Mouse (Mus musculus) midbrain, embryonic 11.5 days (tissue): Measurements from ENCODE around the gene Espl1. TPM values are rescaled to one million over a fixed set of nuclear protein-coding genes. Genes with fewer than 3 reads are reported as not detected.

Experiments
- ATAC-seq: fragments of 200-750 bp; cut with Nextera tagmentation; 2 replicates; pipeline ENCODE4 v1.8.0; 2017; ENCODE audit warnings: moderate TSS enrichment, moderate library complexity; ENCODE audit not compliant: low FRiP score
- DNase-seq: peaks from one replicate; pipeline ENCODE4 v3.0.0; 2015; ENCODE audit warnings: low spot score; ENCODE audit errors: missing footprints
- H3K27ac ChIP-seq: fragments of 300-500 bp; sonication (generic); 2 replicates; pipeline ENCODE4 v1.5.1; 2014; ENCODE audit warnings: low read depth, low read length
- H3K27me3 ChIP-seq: fragments of 300-500 bp; sonication (generic); 2 replicates; pipeline ENCODE4 v1.6.1; 2014; ENCODE audit warnings: mild to moderate bottlenecking, low read length, moderate library complexity, mixed read lengths; ENCODE audit not compliant: control insufficient read depth, insufficient read depth
- H3K36me3 ChIP-seq: fragments of 300-500 bp; sonication (generic); 2 replicates; pipeline ENCODE4 v1.6.1; 2014; ENCODE audit warnings: mild to moderate bottlenecking, low read length, moderate library complexity, mixed read lengths; ENCODE audit not compliant: control insufficient read depth, insufficient read depth
- H3K4me1 ChIP-seq: fragments of 300-500 bp; sonication (generic); 2 replicates; pipeline ENCODE4 v1.6.1; 2014; ENCODE audit warnings: low read length; ENCODE audit not compliant: control insufficient read depth, insufficient read depth
- H3K4me2 ChIP-seq: fragments of 300-500 bp; sonication (generic); 2 replicates; pipeline ENCODE4 v1.6.1; 2014; ENCODE audit warnings: mild to moderate bottlenecking, moderate library complexity
- H3K4me3 ChIP-seq: fragments of 300-500 bp; sonication (generic); 2 replicates; pipeline ENCODE4 v1.5.1; 2014; ENCODE audit warnings: low read depth, low read length
- H3K9ac ChIP-seq: fragments of 300-500 bp; sonication (generic); 2 replicates; pipeline ENCODE4 v1.6.1; 2014; ENCODE audit warnings: low read length
- H3K9me3 ChIP-seq: fragments of 300-500 bp; sonication (generic); 2 replicates; pipeline ENCODE4 v1.6.1; 2016; ENCODE audit warnings: low read length; ENCODE audit not compliant: control insufficient read depth
- WGBS: fragments of 180-500 bp; shearing (Covaris S2); extraction: QIAGEN DNeasy Blood & Tissue Kit; methylation state at CpG from one replicate; pipeline ENCODE4 v1.1.7; 2014; 5-methylcytosine and 5-hydroxymethylcytosine counted together
- polyA plus RNA-seq: library from polyadenylated mRNA; unstranded; fragments of >200 nt; fragmentation: Nextera tagmentation; extraction: Ambion mirVana; gene quantifications from 2 replicates; pipeline ENCODE4 v1.2.1, GENCODE M21; 2014

Espl1 gene
- polyA plus RNA-seq, 1 experiment from 2014 or later = 33.3 TPM

DNA sequence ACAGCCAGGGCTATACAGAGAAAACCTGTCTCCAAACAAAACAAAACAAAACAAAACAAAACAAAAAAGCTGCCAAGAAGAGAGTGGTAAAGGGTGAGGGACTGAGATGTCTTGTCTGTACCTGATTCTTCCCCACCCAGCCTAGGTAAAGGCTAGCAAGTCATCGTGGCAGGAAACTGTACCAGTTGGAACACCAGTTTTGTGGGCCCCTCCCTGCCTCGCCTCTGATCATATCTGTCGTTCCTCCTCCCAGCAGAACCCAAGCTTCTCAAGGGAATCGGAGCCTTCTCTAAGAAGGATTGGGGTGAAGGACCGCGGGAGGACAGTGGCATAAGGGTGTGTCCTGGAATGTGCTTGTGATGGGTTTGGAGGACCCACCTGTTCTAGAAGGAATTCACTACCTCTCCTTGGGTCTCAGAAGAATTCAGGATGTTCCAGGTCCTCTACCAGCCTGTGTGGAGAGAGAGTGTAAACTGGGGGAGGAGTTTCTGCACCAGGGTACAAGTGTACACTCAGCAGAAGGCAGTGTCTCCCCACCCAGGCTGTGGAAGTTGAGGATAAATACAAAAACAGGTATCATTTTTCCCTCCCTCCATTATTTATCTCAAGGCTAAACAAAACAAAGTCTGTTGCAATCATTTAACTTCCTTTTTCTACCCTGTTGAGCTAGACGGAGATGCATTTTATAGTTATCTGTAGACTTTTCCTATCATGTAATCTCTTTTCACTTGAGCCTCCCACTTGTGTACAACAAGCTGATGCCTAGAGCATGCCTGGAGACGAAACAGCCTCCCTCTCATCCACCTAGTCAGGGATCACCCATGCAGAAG lies 13.4 kb upstream of the Espl1 start:
- Histone ChIP-seq H3K4me3 (no peak overlapping the region), H3K27me3 (no peaks in the 10 kb centered on the region), H3K4me2 (no peak overlapping the region), H3K27ac (no peak overlapping the region), H3K4me1 (peaks cover 11% of the 10 kb centered on the region), H3K9me3 (no peaks in the 10 kb centered on the region), H3K36me3 (peaks cover 10% of the 10 kb centered on the region), H3K9ac (no peak overlapping the region)
- no peak for DNase-seq
- WGBS = 90% methylated on average over 8 of the region's 8 CpGs
- ATAC-seq = no peak

DNA sequence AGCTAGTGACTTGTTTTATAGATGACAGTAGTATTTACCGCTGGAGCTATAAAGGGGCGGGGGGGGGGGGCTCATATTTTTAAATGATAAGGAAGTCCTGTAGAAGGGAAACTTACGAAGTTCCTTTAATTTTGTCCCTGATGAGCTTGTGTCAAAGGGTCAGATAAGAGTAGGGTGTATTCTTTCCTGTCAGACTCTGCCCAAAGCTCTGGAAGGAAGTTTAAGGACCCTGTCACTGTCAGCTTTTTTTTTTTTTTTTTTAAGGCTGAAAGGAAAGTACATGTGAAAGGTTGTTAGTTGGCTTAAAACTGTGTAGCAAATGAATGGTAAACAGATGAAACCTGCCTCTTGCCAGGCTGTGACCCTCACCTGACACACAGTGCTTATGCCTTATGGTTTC lies 12.4 kb upstream of the Espl1 start:
- WGBS = 89% methylated on average over 3 of the region's 3 CpGs
- no peak for ATAC-seq
- no peak overlapping the region for H3K4me3 ChIP-seq
- no peak overlapping the region for H3K9ac ChIP-seq
- H3K4me1 ChIP-seq = peaks cover 11% of the 10 kb centered on the region
- H3K4me2 ChIP-seq = no peak overlapping the region
- H3K36me3 ChIP-seq = peaks cover 10% of the 10 kb centered on the region
- no peaks in the 10 kb centered on the region for H3K9me3 ChIP-seq
- H3K27ac ChIP-seq = no peak overlapping the region
- no peaks in the 10 kb centered on the region for H3K27me3 ChIP-seq
- no peak for DNase-seq

DNA sequence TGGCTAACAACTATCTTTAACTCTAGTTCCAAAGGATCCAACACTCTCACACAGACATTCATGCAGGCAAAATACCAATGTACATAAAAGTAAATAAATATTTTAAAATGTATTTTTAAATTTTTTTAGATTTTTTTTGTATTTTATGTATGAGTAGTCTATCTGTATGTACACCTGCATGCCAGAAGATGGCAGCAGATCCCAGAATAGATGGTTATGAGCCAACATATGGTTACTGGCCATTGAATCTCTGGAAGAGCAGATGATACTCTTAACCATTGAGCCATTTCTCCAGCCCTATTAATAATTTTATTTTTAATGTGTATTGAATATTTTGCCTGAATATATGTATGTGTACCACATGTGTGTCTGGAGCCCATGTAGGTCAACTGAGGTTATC lies 8.7 kb upstream of the Espl1 start:
- no peak overlapping the region for H3K4me2 ChIP-seq
- no peaks in the 10 kb centered on the region for H3K9me3 ChIP-seq
- no peaks in the 10 kb centered on the region for H3K27me3 ChIP-seq
- no peak overlapping the region for H3K9ac ChIP-seq
- no peaks in the 10 kb centered on the region for H3K36me3 ChIP-seq
- ATAC-seq (no peak), DNase-seq (no peak)
- H3K27ac ChIP-seq = no peak overlapping the region
- H3K4me3 ChIP-seq = no peak overlapping the region
- H3K4me1 ChIP-seq = no peaks in the 10 kb centered on the region

GRCm38 (mm10) chr15:102296368-102297006 lies 421 bp downstream of the Espl1 start:
- peak overlapping the region; percentile 71 for H3K4me3 ChIP-seq
- ATAC-seq (peak; percentile 72), DNase-seq (no peak)
- no peak overlapping the region for H3K27ac ChIP-seq
- no peaks in the 10 kb centered on the region for H3K9me3 ChIP-seq
- 5% methylated on average over 24 of the region's 24 CpGs for WGBS
- peaks cover 23% of the 10 kb centered on the region for H3K36me3 ChIP-seq
- peak overlapping the region; percentile 82 for H3K4me2 ChIP-seq
- peak overlapping the region; percentile 66 for H3K9ac ChIP-seq
- no peaks in the 10 kb centered on the region for H3K27me3 ChIP-seq
- peaks cover 4% of the 10 kb centered on the region for H3K4me1 ChIP-seq

DNA sequence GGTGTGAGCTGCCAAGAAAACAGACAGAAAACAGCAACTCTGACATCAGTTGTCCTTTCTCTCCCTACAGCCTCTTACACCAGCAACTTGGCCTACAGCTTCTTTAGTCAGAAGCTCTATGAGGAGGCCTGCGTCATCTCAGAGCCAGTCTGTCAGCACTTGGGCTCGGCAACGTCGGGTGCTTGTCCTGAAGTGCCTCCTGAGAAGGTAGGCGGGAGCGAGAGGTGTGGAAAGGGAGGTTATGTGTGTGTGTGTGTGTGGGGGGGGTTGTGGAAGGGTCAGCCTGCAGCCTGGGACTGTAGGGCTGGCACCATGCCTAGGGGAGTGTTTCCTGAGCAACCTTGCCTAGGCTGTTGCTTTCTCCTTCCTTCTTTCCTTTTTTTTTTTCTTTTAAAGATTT lies 6.5 kb downstream of the Espl1 start:
- ATAC-seq = no peak
- 92% methylated on average over 6 of the region's 6 CpGs for WGBS
- Histone ChIP-seq H3K9ac (no peak overlapping the region), H3K4me3 (no peak overlapping the region), H3K36me3 (peaks cover 45% of the 10 kb centered on the region), H3K4me1 (no peaks in the 10 kb centered on the region), H3K9me3 (no peaks in the 10 kb centered on the region), H3K27ac (no peak overlapping the region), H3K4me2 (no peak overlapping the region), H3K27me3 (no peaks in the 10 kb centered on the region)
- DNase-seq = no peak

DNA sequence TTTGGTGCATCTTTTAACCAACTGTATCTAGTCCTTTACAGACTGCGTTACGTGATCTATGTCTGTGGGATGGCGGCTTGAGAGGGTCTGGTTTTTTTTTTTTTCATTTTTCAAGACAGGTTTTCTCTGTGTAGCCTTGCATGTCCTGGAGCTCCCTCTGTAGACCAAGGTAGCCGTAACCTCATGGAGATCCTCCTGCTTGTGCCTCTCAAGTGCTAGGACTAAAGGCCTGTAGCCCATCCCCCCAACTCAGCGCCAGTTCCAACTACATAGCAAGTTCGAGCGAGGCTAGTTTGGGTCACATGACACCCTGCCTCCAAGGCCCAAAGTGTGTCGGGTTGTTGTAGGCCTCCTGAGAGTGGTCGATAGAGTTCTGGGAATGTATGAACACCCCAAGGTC lies 12.7 kb downstream of the Espl1 start:
- Histone ChIP-seq H3K27me3 (no peaks in the 10 kb centered on the region), H3K36me3 (peaks cover 31% of the 10 kb centered on the region), H3K4me2 (no peak overlapping the region), H3K4me3 (no peak overlapping the region), H3K4me1 (no peaks in the 10 kb centered on the region), H3K27ac (no peak overlapping the region), H3K9me3 (no peaks in the 10 kb centered on the region), H3K9ac (no peak overlapping the region)
- 92% methylated on average over 9 of the region's 9 CpGs for WGBS
- DNase-seq (peak; percentile 35), ATAC-seq (no peak)

DNA sequence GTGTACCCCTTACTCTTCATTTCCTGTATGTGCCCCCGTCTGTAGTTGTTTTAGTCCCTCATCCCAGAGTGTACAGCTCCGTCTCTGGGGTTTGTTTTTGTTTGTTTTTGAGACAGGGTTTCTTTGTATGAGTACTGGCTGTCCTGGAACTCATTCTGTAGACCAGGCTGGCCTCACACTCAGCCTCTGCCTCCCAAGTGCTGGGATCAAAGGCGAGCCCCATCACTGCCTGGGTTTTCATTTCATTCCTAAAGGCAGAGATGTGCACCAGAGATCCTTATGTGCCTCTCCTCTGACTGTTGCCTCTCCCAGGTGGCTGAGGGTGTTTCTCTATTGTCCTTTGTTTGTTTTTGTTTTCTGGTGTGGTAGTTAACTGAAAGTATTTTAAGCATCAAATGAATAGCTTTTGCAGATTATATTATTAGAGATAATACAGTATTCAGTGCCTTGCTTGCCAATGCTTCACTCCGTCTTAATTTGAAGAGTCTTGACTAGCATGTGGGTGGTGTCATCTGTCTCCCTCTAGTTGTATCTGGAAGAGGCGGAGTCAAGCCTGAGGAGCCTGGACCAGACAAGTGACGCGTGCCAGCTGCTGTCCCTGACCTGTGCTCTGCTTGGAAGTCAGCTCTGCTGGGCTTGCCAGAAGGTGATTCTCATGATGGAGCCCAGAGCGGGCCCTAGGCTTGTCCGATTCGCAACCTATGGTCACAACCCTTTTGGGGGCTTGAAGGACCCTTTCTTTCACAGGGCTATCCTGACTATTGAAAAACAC lies 14.2 kb downstream of the Espl1 start:
- no peaks in the 10 kb centered on the region for H3K9me3 ChIP-seq
- ATAC-seq = no peak
- H3K27ac ChIP-seq = no peak overlapping the region
- DNase-seq = peak; percentile 59
- H3K4me1 ChIP-seq = no peaks in the 10 kb centered on the region
- WGBS = 91% methylated on average over 10 of the region's 10 CpGs
- H3K4me3 ChIP-seq = no peak overlapping the region
- H3K36me3 ChIP-seq = peaks cover 28% of the 10 kb centered on the region
- no peak overlapping the region for H3K9ac ChIP-seq
- H3K27me3 ChIP-seq = no peaks in the 10 kb centered on the region
- H3K4me2 ChIP-seq = no peak overlapping the region

- Histone ChIP-seq H3K27ac (no peak overlapping the region), H3K4me1 (no peaks in the 10 kb centered on the region), H3K36me3 (peaks cover 24% of the 10 kb centered on the region), H3K4me3 (no peak overlapping the region), H3K4me2 (no peak overlapping the region), H3K27me3 (no peaks in the 10 kb centered on the region), H3K9ac (no peak overlapping the region), H3K9me3 (no peaks in the 10 kb centered on the region)
- peak; percentile 75 for DNase-seq
- no peak for ATAC-seq
These were observed 15.4 kb downstream of the Espl1 start for GRCm38 (mm10) chr15:102311489-102311888.

- ATAC-seq = no peak
- no peak overlapping the region for H3K27ac ChIP-seq
- DNase-seq = peak; percentile 49
- H3K4me3 ChIP-seq = no peak overlapping the region
- no peaks in the 10 kb centered on the region for H3K9me3 ChIP-seq
- H3K36me3 ChIP-seq = peaks cover 26% of the 10 kb centered on the region
- H3K4me1 ChIP-seq = no peaks in the 10 kb centered on the region
- H3K27me3 ChIP-seq = no peaks in the 10 kb centered on the region
- no peak overlapping the region for H3K9ac ChIP-seq
- H3K4me2 ChIP-seq = no peak overlapping the region
- 96% methylated on average over 8 of the region's 8 CpGs for WGBS
These were observed 19.2 kb downstream of the Espl1 start for GRCm38 (mm10) chr15:102315292-102315691.
